Mouse (Mus musculus): ENCODE measurements around the gene Gm10295.
A peak's percentile ranks its signal among the peaks of the same experiment; 100 is the strongest.

The Gm10295 gene

GRCm38 (mm10) chr7:71351364-71351763, at the start of gene Gm10295:
Gm10295 (minus strand) TSS chr7:71351485.
- DNase-seq = no peak

DNA sequence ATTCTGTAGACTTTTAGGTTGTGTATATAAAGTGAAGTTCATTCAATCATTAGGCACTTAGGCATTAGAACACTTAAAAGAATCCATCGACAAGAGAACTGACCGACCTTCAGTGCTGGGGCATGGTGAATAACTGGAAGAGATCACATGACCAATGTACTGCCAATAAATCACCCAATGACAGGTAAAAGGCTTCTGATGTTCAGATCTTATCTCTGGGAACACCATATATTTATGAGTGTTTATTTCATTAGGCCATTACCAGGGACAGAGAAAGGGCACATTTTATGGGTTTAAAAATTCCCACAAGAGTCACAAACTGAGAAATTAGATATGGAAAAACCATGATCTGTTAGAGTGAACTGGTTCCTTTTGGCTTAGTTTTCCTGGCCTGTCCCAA, 49.7 kb upstream of the Gm10295 start:
- DNase-seq = peak; percentile 19

DNA sequence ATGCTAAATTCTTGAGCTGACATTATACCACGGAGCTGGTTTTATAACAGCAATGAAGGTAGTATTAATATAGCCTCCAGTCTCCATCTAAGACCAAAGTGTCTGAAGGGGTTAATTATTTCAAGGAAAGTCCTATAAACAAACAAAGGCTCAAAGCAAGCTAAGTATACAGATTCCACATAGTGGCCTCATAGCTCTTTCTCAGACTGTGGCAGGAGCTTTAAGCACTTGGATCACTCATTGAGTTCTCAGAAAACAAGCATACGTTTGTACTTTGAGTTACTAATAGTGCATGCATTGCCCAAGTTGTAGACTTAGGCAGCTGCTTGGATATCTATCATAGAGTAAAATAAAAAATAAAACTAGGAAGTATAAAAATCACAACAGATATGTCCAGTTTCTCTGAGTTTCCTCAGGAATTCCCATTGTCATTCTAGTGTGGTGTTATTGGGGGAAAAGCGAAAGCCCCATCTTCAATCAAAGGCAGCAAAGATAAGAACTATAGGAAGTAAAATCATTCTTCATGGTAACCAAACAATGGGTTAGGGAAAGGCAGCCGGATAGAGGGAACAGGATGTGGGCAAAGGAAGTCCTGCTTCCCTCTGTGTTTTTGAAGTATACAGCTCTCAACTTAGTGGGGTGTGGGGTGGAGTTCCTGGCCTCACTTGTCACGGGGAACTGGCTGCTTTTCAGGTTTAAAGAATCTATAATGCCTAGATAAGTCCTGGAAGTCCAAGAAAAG, 48.8 kb upstream of the Gm10295 start:
- no peak for DNase-seq

- DNase-seq = peak; percentile 34
Observed at GRCm38 (mm10) chr7:71398959-71399756, 47.9 kb upstream of the Gm10295 start.

- no peak for DNase-seq
Observed at GRCm38 (mm10) chr7:71398389-71398788, 47.1 kb upstream of the Gm10295 start.

DNA sequence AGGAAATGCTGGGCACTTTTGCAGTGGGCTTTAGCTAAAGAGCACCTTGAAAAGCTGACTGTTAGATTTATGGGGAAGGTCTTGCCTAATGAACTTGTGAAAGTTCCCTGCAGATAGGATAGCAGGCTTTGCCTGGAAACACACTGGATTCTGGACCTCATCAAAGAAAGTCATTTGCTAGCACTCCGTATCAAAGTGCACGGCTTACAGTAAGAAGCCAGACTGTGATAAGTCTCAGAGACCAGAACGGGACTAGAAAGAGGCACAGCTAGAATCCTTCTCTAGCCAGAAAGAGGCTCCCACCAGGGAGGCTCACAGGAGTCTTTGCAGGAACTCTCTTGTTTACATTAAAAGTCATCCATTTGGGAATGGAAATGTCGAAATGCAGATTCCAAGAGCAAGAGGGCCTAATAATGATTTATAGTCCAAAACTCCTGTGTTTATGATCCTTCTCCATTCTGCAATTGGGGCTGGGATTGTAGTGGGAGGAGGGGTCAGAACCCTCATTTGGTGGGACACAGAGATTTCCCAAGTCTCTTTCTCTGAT, 41.6 kb upstream of the Gm10295 start:
- DNase-seq = no peak

- peak; percentile 52 for DNase-seq
Observed at GRCm38 (mm10) chr7:71391333-71391732, 40.0 kb upstream of the Gm10295 start.

GRCm38 (mm10) chr7:71390291-71390690, 39.0 kb upstream of the Gm10295 start:
- DNase-seq = peak; percentile 40

DNA sequence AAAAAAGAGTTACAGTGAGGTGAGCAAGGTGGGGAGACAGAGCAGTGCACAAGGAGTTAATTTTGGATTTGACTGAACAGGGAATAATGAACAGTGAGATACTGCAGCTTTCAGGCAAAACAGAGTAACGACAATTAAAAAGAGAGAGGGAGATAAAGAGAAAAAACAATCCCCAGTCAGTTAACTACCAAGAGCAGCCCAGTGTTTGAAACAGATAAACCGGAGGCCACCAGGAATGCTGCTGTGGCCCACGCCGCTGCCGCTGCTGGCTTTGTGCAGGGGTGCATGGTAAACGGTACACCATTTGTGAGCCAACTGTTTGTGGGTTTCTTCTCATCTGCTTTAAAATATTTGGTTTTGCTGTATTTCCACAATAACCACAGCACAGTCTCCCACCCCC, 34.8 kb upstream of the Gm10295 start:
- no peak for DNase-seq

DNA sequence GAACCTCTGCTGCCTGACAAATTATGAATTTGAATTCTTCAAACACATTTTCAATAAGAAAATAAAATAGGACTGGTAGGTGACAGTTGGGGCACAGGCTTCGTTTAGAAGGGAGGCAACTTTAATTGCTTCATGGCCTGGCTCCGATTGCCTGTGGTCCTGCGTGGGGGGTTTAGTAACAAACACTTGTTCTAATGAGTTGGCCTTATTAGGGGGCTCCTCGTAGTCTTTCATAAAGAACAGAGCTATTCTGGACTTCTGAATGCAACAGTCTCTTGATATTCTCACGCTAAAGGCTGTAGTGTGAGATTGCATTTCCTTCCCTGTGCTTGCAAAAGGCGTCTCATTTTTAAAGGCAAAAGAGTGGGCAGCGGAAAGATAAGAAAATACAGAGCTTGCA, 33.6 kb upstream of the Gm10295 start:
- no peak for DNase-seq

GRCm38 (mm10) chr7:71383341-71384130, 32.3 kb upstream of the Gm10295 start:
- peak; percentile 24 for DNase-seq

DNA sequence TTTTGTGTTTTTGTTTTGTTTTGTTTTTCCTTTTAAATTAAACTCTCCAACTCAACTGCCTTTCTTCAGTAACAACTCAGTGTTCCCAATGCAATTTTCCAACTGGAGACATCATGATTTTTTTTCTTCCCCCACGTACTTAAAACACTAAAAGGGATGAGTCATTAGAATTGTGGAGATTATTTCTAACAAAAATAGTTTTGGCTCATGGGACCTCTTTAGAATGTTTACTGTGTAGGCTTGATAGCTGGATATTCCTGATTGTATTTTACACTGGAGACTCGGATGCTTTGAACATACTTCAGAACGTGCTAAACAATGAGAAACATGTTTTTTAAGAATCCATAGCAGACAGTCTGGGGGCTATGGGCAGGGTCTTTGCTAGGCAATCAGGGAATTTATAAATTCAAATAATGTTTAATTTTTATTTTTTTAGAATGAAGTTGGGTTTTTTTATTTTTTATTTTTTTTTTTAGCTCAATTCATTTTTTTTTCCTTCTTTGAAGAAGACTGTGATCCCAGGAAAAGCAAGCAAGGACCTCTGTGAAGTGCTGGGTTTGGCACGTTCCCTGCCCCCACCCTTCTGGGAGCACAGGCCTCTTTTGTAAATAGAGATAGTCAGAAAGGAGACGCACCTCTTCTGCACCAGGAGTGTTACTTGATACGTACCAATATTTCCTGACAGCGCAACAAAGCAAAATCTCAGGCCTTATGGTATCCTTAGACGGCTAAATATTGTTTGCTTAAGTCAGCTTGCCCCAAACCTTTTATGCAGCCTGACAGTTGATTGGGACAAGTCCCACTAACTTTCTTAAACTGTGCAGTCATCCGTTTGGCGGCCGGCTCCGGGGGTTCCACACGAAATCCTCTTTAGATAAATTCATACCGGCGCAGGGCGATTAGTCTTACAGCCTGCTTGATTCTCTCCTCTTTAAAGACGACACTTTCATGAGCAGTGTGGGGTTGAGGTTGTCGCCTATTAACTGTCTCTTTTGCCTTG, 28.8 kb upstream of the Gm10295 start:
- DNase-seq = no peak

GRCm38 (mm10) chr7:71378812-71379760, 27.8 kb upstream of the Gm10295 start:
- peak; percentile 78 for DNase-seq

- DNase-seq = no peak
Observed at GRCm38 (mm10) chr7:71377983-71378382, 26.7 kb upstream of the Gm10295 start.

GRCm38 (mm10) chr7:71374059-71374458, 22.8 kb upstream of the Gm10295 start:
- no peak for DNase-seq

GRCm38 (mm10) chr7:71371916-71372315, 20.6 kb upstream of the Gm10295 start:
- no peak for DNase-seq

GRCm38 (mm10) chr7:71370746-71371145, 19.5 kb upstream of the Gm10295 start:
- peak; percentile 57 for DNase-seq

- peak; percentile 34 for DNase-seq
Observed at GRCm38 (mm10) chr7:71370128-71370527, 18.8 kb upstream of the Gm10295 start.

GRCm38 (mm10) chr7:71368543-71369181, 17.4 kb upstream of the Gm10295 start:
- peak; percentile 32 for DNase-seq

DNA sequence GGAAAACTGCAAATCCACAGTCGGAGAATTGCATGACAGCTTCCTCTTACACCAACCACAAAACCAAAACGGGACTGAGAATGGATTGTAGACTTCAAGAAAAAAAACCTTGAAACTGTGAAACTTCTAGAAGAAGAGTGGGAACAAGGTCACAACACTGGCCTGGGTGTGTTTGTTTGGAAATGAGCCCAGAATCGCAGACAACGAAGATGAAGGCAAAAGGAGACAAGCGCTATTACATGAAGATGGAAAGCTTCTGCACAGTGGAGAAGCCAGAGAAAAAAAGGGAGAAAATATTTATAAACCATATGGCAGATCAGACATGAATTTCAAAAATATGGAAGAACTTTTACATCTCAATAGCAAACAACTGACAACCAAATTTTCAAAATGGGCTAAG, 4.3 kb upstream of the Gm10295 start:
- peak; percentile 15 for DNase-seq
